Mouse (Mus musculus): ENCODE measurements around the gene Tdp1. TPM values are rescaled to one million over a fixed set of nuclear protein-coding genes. Genes with fewer than 3 reads are reported as not detected.

Tdp1 gene
- polyA plus RNA-seq, 1 experiment from 2014 or later: 51.5 TPM

DNA sequence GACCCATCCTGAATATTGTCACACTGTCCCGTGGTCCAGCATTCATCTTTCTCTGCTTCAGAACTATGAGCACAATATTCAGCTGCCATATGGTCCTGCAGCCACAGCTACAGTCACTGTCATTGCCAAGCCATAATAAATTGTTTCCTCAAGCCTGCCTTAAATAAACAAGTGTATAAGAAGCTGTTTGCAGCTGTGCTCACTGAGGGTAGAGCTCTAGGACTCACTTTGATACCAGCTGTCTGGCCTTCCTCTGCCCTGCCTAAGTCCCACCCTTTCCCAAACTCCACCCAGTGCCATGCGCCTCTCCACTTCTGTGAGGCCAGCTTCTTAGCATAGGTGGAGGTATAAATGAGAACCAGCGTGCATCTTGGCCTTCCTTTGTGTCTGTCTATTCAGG is 49.3 kb downstream of the Tdp1 start:
- ATAC-seq (ENCODE audit: low FRiP score, low read depth): no peak
- no peak overlapping the region for H3K27ac ChIP-seq (replicated peaks)
- no peaks in the 10 kb centered on the region for H3K27me3 ChIP-seq
- no peak overlapping the region for H3K4me3 ChIP-seq
- peaks cover 6% of the 10 kb centered on the region; the same call in 1 of the 2 replicates for H3K36me3 ChIP-seq
- no peak overlapping the region for H3K9ac ChIP-seq
- H3K4me1 ChIP-seq (replicated peaks): no peaks in the 10 kb centered on the region
- 93% methylated on average over 3 of the region's 3 CpGs for WGBS
- H3K9me3 ChIP-seq: no peaks in the 10 kb centered on the region
- no peak overlapping the region for H3K4me2 ChIP-seq

DNA sequence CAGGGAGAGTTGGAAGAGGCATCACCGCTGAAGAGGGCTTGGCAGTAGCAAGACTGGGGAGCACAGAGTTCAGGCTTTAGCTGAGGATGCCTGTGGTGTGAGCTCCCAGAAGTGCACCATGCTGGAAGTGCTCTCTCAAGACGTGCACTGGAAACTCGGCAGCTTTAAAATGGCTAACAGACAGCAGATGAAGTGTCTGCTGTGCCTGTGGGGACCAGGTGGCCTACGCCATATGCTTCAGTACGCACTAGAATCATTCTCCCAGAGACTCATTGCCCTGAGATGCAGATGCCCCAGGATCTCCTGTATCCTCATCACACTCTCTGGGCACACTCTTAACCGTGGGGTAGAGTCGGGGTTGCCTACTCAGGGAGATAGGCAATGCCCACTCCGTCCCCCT is 51.1 kb downstream of the Tdp1 start:
- Histone ChIP-seq H3K4me1 (replicated peaks) (no peaks in the 10 kb centered on the region), H3K36me3 (peaks cover 4% of the 10 kb centered on the region; the same call in 1 of the 2 replicates), H3K27me3 (no peaks in the 10 kb centered on the region), H3K4me3 (no peak overlapping the region), H3K27ac (replicated peaks) (no peak overlapping the region), H3K9me3 (no peaks in the 10 kb centered on the region), H3K4me2 (no peak overlapping the region), H3K9ac (no peak overlapping the region)
- ATAC-seq (ENCODE audit: low FRiP score, low read depth): no peak
- 84% methylated on average over 8 of the region's 8 CpGs for WGBS

DNA sequence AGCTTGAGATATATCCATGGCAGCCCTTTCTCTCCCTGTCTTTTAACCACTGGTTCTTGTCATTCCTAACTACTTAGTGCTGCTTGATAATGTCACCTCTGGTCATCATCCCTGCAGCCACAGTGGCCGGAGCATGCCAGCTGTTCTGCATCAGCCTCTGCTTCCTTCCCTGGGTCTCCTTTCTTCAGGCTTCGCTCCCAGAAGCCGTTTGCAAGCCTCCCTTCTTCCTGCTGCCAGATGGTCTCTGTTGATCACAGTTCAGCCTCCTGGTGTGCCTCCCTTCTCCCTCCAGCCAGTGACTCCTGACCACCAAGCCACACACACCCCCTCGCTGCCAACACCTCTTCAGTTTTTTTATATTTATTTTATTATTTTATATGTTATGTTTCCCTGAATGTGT is 54.2 kb downstream of the Tdp1 start:
- Histone ChIP-seq H3K4me2 (no peak overlapping the region), H3K27ac (replicated peaks) (no peak overlapping the region), H3K4me3 (no peak overlapping the region), H3K27me3 (no peaks in the 10 kb centered on the region), H3K9ac (no peak overlapping the region), H3K9me3 (no peaks in the 10 kb centered on the region), H3K4me1 (replicated peaks) (no peaks in the 10 kb centered on the region), H3K36me3 (0 out of 2 replicates have a peak, but pooled peaks cover 4% of the 10 kb centered on the region)
- no peak for ATAC-seq (ENCODE audit: low FRiP score, low read depth)
- WGBS: 79% methylated on average over 4 of the region's 4 CpGs

DNA sequence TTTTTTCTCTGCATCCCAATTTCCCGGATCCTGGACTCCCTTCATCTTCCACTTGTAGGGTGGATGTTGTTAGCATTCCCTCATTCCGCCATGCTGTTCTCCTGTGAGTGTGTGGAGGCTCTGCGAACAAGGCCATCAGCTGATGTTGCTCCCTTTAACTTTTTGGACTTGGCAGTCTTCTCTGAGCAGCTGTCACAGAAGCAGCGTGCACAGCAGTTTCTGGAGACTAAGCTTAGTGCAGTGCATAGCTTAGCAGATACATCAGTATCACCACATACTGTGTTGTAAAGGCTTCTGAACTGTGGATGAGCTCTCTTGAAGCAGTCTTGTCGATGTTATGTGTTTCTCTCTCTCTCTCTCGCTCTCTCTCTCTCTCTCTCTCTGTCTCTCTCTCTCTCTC is 54.9 kb downstream of the Tdp1 start:
- Histone ChIP-seq H3K4me1 (replicated peaks) (no peaks in the 10 kb centered on the region), H3K9me3 (no peaks in the 10 kb centered on the region), H3K27me3 (no peaks in the 10 kb centered on the region), H3K4me2 (no peak overlapping the region), H3K27ac (replicated peaks) (no peak overlapping the region), H3K9ac (no peak overlapping the region), H3K36me3 (0 out of 2 replicates have a peak, but pooled peaks cover 4% of the 10 kb centered on the region), H3K4me3 (no peak overlapping the region)
- WGBS: 81% methylated on average over 6 of the region's 6 CpGs
- no peak for ATAC-seq (ENCODE audit: low FRiP score, low read depth)

DNA sequence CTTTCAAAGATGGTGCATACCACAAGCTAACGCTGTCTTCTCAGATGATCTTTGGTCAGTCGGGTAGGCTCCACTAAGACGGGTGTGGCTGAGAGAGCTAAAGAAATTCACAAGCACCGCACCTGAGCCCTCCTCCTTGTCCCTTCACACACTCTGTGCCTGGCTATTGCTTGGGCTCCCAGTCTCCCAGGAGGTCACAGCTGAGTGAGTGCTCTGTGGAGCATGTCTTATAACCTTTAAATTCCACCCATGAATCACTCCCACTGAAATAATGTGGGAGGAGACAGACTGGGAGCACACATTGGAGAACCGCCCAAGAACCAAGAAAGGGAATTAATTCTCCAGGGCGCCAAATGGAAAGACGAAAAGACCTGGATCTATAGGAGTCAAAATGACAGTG is 56.4 kb downstream of the Tdp1 start:
- Histone ChIP-seq H3K9ac (no peak overlapping the region), H3K27me3 (no peaks in the 10 kb centered on the region), H3K9me3 (no peaks in the 10 kb centered on the region), H3K4me2 (no peak overlapping the region), H3K4me1 (replicated peaks) (no peaks in the 10 kb centered on the region), H3K27ac (replicated peaks) (no peak overlapping the region), H3K36me3 (0 out of 2 replicates have a peak, but pooled peaks cover 7% of the 10 kb centered on the region), H3K4me3 (no peak overlapping the region)
- no peak for ATAC-seq (ENCODE audit: low FRiP score, low read depth)
- 77% methylated on average over 7 of the region's 7 CpGs for WGBS

DNA sequence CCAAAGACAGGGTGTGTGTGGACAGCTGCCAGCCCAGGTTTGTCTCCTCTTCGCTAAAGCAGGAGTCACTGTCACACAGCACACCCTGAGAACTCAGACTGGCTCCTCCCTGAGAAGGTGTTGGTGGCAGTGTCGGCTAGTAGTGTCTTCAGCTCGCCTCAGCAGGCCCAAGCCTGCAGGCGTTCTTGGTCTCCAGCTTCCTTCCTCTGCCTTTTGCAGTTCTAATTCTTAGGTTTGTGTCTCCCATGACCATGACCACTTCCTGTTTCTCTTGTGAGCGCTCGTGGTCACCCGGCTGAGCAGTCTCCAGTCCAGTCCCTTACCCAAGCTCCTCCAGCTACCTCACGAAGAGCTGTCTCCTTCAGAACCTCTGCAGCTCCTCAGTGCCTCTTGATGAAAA is 58.1 kb downstream of the Tdp1 start:
- no peak overlapping the region for H3K4me3 ChIP-seq
- peaks cover 9% of the 10 kb centered on the region; the same call in 1 of the 2 replicates for H3K36me3 ChIP-seq
- no peaks in the 10 kb centered on the region for H3K4me1 ChIP-seq (replicated peaks)
- H3K27me3 ChIP-seq: no peaks in the 10 kb centered on the region
- WGBS: 87% methylated on average over 8 of the region's 8 CpGs
- H3K9me3 ChIP-seq: no peaks in the 10 kb centered on the region
- ATAC-seq (ENCODE audit: low FRiP score, low read depth): no peak
- no peak overlapping the region for H3K9ac ChIP-seq
- no peak overlapping the region for H3K27ac ChIP-seq (replicated peaks)
- no peak overlapping the region for H3K4me2 ChIP-seq

DNA sequence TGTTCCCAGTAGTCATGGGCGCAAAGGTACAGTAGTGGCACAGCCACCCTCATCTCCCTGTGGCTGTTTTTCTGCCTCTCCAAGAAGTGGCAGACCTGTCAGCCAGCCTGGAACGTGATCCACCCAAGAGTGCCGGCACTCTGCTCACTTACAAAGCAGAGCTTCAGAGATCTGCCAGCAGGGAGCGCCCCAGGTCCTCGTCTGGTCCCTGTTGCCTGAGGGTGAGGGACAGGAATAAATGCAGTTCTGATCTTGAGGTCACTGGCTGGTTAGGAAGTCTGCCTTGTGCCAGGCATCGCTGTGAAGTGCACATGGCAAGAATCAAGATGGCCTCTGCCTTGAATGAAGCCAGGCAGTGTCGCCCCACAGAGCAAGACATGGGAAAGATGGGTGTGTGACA is 68.6 kb downstream of the Tdp1 start:
- H3K4me2 ChIP-seq: no peak overlapping the region
- peak; percentile 30; the same call in 1 of the 2 replicates for ATAC-seq (ENCODE audit: low FRiP score, low read depth)
- H3K27me3 ChIP-seq: no peaks in the 10 kb centered on the region
- H3K4me3 ChIP-seq: no peak overlapping the region
- 0 out of 2 replicates have a peak, but pooled peaks cover 7% of the 10 kb centered on the region for H3K36me3 ChIP-seq
- no peak overlapping the region for H3K9ac ChIP-seq
- WGBS: 57% methylated on average over 7 of the region's 7 CpGs
- no peaks in the 10 kb centered on the region for H3K9me3 ChIP-seq
- H3K4me1 ChIP-seq (replicated peaks): peaks cover 5% of the 10 kb centered on the region; the same call in 1 of the 2 replicates
- H3K27ac ChIP-seq (replicated peaks): no peak overlapping the region

DNA sequence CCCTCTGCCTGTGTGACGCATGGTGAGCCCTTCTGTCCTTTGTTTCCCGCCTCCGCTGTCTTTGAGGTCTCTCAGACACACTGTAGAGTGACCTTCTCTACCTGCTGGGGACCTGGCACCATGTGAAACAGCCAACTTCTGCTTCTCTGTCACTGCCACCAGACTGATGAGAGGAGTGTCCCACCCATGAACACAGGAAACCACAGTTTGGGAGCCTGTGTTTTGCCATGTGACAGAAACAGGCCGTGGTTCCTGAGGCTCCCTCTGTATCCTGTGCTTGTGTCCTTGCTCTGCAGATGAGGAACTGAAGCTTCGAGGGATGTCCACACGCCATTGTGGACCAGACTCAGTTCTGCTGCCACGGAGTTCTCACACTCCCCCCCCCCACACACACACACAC is 72.1 kb downstream of the Tdp1 start:
- Histone ChIP-seq H3K27ac (replicated peaks) (no peak overlapping the region), H3K9me3 (no peaks in the 10 kb centered on the region), H3K4me1 (replicated peaks) (peaks cover 20% of the 10 kb centered on the region), H3K27me3 (0 out of 2 replicates have a peak, but pooled peaks cover 4% of the 10 kb centered on the region), H3K4me2 (no peak overlapping the region), H3K36me3 (0 out of 2 replicates have a peak, but pooled peaks cover 3% of the 10 kb centered on the region), H3K9ac (no peak overlapping the region), H3K4me3 (no peak overlapping the region)
- ATAC-seq (ENCODE audit: low FRiP score, low read depth): no peak
- 87% methylated on average over 7 of the region's 7 CpGs for WGBS

DNA sequence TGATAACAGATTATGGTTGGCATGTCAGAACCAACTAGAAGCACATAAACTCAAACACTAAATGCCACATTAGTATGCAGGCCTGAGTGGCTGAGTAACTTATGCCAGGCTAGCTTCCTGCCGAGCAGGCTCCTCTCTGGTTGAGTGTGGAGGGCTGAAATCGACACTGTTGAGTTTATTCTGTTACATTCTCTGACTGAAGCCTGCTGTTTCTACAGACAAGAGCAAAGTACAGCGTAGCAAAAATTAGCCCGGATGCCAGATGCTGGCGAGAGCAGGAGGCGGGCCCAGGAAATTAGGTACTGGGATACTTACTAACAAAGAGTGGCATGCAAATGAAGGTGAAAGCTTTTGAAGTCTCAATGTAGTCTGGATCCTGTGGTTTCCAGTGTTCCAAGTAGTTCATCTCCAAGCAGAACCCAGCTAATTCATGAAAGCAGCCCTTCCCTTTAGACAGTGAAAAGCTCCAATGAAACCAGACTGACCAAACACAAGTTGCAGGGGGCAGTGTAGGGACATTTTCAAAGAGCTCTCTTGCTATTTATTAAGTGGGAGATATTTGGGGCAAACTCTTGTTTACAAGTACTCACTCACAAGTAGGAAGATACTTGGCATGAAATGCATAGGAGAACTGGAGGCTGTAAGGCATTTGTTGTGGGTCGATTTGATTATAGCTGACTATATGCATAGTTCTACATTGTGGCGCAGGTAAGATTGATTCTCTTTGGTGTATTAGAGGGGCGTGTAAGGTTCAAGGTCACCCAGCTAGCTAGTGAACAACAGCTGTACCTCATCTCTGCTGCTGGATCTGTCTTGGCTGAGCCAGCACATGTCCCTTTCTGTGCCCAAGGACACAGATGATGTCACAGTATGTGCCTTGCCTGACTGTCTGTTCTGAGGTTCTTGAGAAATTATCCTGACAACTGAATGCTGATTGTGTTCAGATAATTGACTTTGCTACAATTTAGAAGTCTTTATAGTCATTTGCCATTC is 74.0 kb downstream of the Tdp1 start:
- H3K9ac ChIP-seq: no peak overlapping the region
- 0 out of 2 replicates have a peak, but pooled peaks cover 3% of the 10 kb centered on the region for H3K36me3 ChIP-seq
- H3K9me3 ChIP-seq: no peaks in the 10 kb centered on the region
- WGBS: 48% methylated on average over 9 of the region's 9 CpGs
- peak; percentile 28; the same call in 1 of the 2 replicates for ATAC-seq (ENCODE audit: low FRiP score, low read depth)
- H3K4me1 ChIP-seq (replicated peaks): peaks cover 20% of the 10 kb centered on the region
- no peak overlapping the region for H3K4me3 ChIP-seq
- H3K27me3 ChIP-seq: peaks cover 9% of the 10 kb centered on the region
- no peak overlapping the region for H3K4me2 ChIP-seq
- H3K27ac ChIP-seq (replicated peaks): 0 out of 2 replicates have a peak overlapping the region, but pooled peaks have one; percentile 15

DNA sequence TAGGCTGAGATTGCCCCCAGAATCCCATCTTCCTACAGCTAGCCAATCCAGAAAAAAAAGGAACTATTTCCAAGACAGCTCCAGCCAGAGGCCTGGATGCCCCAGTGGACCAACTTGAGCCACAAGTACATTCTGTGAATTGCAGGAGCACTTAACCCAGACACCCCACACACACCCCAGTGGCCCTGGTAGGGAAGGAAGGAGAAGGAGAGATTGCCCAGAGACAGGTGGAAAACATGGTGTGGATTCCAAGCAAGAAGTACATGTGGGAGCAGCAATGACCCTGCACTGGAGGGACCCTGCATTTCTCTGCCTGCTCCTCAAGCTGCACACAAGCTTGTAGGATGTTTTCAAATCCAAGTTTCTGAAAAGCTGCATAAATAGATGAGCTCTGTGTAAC is 75.0 kb downstream of the Tdp1 start:
- H3K9ac ChIP-seq: no peak overlapping the region
- no peak overlapping the region for H3K27ac ChIP-seq (replicated peaks)
- H3K36me3 ChIP-seq: 0 out of 2 replicates have a peak, but pooled peaks cover 3% of the 10 kb centered on the region
- no peak overlapping the region for H3K4me2 ChIP-seq
- H3K4me1 ChIP-seq (replicated peaks): peaks cover 23% of the 10 kb centered on the region
- peaks cover 18% of the 10 kb centered on the region for H3K27me3 ChIP-seq
- ATAC-seq (ENCODE audit: low FRiP score, low read depth): no peak
- H3K9me3 ChIP-seq: no peaks in the 10 kb centered on the region
- no peak overlapping the region for H3K4me3 ChIP-seq

DNA sequence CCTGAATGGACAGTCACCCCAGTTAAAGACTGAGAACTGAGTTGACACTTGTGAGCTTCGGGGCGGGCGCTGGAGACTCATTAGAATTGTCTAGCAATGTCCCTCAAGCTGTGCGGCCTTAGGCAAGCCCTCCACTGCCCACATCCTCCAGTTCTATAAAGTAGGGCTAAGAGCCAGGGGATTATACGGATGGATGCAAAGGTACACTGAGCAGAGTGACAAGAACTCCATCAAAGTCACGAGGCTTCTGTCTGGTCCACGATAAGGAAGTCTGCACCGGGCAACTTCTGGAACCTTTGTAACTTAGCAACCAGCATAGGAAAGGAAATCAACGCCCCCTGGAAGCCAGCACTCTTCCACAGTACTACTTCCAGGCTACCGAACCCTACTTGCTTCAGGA is 75.6 kb downstream of the Tdp1 start:
- 28% methylated on average over 10 of the region's 10 CpGs for WGBS

DNA sequence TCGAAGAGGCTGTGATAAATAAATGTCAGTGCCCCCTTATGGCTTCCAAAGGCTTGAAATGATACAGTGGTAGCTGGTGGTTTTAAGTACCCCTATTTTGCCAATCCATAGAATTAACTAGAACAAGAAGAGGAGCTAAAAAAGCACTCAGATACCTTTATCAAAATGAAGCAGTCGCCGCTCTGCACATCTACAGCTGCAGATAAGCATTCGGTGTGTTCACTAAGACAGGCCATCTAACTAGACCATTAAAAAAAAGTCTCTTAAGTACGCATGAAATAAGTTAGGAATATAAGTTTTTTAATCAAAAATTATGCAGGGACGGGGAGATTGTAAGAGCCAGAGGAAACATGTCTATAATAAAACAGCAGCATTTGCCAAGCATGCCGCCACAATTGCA is 76.4 kb downstream of the Tdp1 start:
- Histone ChIP-seq H3K4me3 (no peak overlapping the region), H3K36me3 (no peaks in the 10 kb centered on the region), H3K9ac (no peak overlapping the region), H3K9me3 (no peaks in the 10 kb centered on the region), H3K4me2 (no peak overlapping the region), H3K27me3 (peaks cover 29% of the 10 kb centered on the region), H3K27ac (replicated peaks) (no peak overlapping the region), H3K4me1 (replicated peaks) (peaks cover 37% of the 10 kb centered on the region)
- no peak for ATAC-seq (ENCODE audit: low FRiP score, low read depth)
- WGBS: 92% methylated on average over 7 of the region's 7 CpGs

More for the DNA sequence above, 75.6 kb downstream of the Tdp1 start:
- Histone ChIP-seq H3K9me3 (no peaks in the 10 kb centered on the region), H3K36me3 (0 out of 2 replicates have a peak, but pooled peaks cover 3% of the 10 kb centered on the region), H3K27me3 (peaks cover 25% of the 10 kb centered on the region), H3K27ac (replicated peaks) (no peak overlapping the region), H3K4me3 (no peak overlapping the region), H3K4me2 (no peak overlapping the region), H3K4me1 (replicated peaks) (peaks cover 30% of the 10 kb centered on the region), H3K9ac (no peak overlapping the region)
- ATAC-seq (ENCODE audit: low FRiP score, low read depth): peak; percentile 45; the same call in 1 of the 2 replicates

Measured in hindbrain, embryonic 15.5 days (tissue).